Mouse (Mus musculus): ENCODE results near the gene Tmem132d. TPM values are rescaled to one million over a fixed set of nuclear protein-coding genes. Genes with fewer than 3 reads are reported as not detected.
A peak's percentile ranks its signal among the peaks of the same experiment; 100 is the strongest.

Gene Tmem132d
- polyA plus RNA-seq, 1 experiment from 2014 or later = 0.56 TPM

- no peak overlapping the region for H3K9ac ChIP-seq (replicated peaks; ENCODE audit: low read length)
- 90% methylated on average over 3 of the region's 3 CpGs for WGBS
- no peak overlapping the region for H3K4me2 ChIP-seq (ENCODE audit: low read depth, low read length)
- H3K27ac ChIP-seq (replicated peaks; ENCODE audit: low read depth, low read length) = no peak overlapping the region
- DNase-seq (ENCODE audit: low spot score) (no peak), ATAC-seq (replicated peaks; ENCODE audit: insufficient number of reproducible peaks, low FRiP score, low TSS enrichment, low read depth) (no peak)
- no peaks in the 10 kb centered on the region for H3K9me3 ChIP-seq (replicated peaks; ENCODE audit: control insufficient read depth, low read length)
- no peak overlapping the region for H3K4me3 ChIP-seq (ENCODE audit: low read depth, low read length)
- H3K36me3 ChIP-seq (replicated peaks; ENCODE audit: control insufficient read depth, insufficient read depth, low read depth, low read length) = no peaks in the 10 kb centered on the region
- no peaks in the 10 kb centered on the region for H3K27me3 ChIP-seq (ENCODE audit: control insufficient read depth, insufficient read depth, low read length)
- H3K4me1 ChIP-seq (ENCODE audit: control insufficient read depth, insufficient read depth, low read length) = no peaks in the 10 kb centered on the region
Measured at GRCm38 (mm10) chr5:128112518-128112917, 320.4 kb downstream of the Tmem132d start.

GRCm38 (mm10) chr5:128111664-128112063 is 321.2 kb downstream of the Tmem132d start:
- no peak for DNase-seq (ENCODE audit: low spot score)
- ATAC-seq (replicated peaks; ENCODE audit: insufficient number of reproducible peaks, low FRiP score, low TSS enrichment, low read depth) = no peak
- Histone ChIP-seq H3K4me1 (ENCODE audit: control insufficient read depth, insufficient read depth, low read length) (no peaks in the 10 kb centered on the region), H3K36me3 (replicated peaks; ENCODE audit: control insufficient read depth, insufficient read depth, low read depth, low read length) (no peaks in the 10 kb centered on the region), H3K9ac (replicated peaks; ENCODE audit: low read length) (no peak overlapping the region), H3K4me2 (ENCODE audit: low read depth, low read length) (no peak overlapping the region), H3K27ac (replicated peaks; ENCODE audit: low read depth, low read length) (no peak overlapping the region), H3K9me3 (replicated peaks; ENCODE audit: control insufficient read depth, low read length) (no peaks in the 10 kb centered on the region), H3K27me3 (ENCODE audit: control insufficient read depth, insufficient read depth, low read length) (no peaks in the 10 kb centered on the region), H3K4me3 (ENCODE audit: low read depth, low read length) (no peak overlapping the region)
- WGBS = 78% methylated on average over 5 of the region's 5 CpGs

GRCm38 (mm10) chr5:128102556-128102955 is 330.3 kb downstream of the Tmem132d start:
- no peaks in the 10 kb centered on the region for H3K36me3 ChIP-seq (replicated peaks; ENCODE audit: control insufficient read depth, insufficient read depth, low read depth, low read length)

GRCm38 (mm10) chr5:128100331-128100730 is 332.5 kb downstream of the Tmem132d start:
- Histone ChIP-seq H3K36me3 (replicated peaks; ENCODE audit: control insufficient read depth, insufficient read depth, low read depth, low read length) (no peaks in the 10 kb centered on the region), H3K27ac (replicated peaks; ENCODE audit: low read depth, low read length) (no peak overlapping the region), H3K27me3 (ENCODE audit: control insufficient read depth, insufficient read depth, low read length) (no peaks in the 10 kb centered on the region), H3K4me2 (ENCODE audit: low read depth, low read length) (no peak overlapping the region), H3K4me1 (ENCODE audit: control insufficient read depth, insufficient read depth, low read length) (no peaks in the 10 kb centered on the region), H3K9me3 (replicated peaks; ENCODE audit: control insufficient read depth, low read length) (no peaks in the 10 kb centered on the region), H3K4me3 (ENCODE audit: low read depth, low read length) (no peak overlapping the region), H3K9ac (replicated peaks; ENCODE audit: low read length) (no peak overlapping the region)
- WGBS = 87% methylated on average over 5 of the region's 5 CpGs
- ATAC-seq (replicated peaks; ENCODE audit: insufficient number of reproducible peaks, low FRiP score, low TSS enrichment, low read depth) (no peak), DNase-seq (ENCODE audit: low spot score) (no peak)

More at GRCm38 (mm10) chr5:128102556-128102955, 330.3 kb downstream of the Tmem132d start:
- H3K9me3 ChIP-seq (replicated peaks; ENCODE audit: control insufficient read depth, low read length) = no peaks in the 10 kb centered on the region
- DNase-seq (ENCODE audit: low spot score) (no peak), ATAC-seq (replicated peaks; ENCODE audit: insufficient number of reproducible peaks, low FRiP score, low TSS enrichment, low read depth) (no peak)
- H3K4me3 ChIP-seq (ENCODE audit: low read depth, low read length) = no peak overlapping the region
- no peak overlapping the region for H3K4me2 ChIP-seq (ENCODE audit: low read depth, low read length)
- no peak overlapping the region for H3K27ac ChIP-seq (replicated peaks; ENCODE audit: low read depth, low read length)
- H3K27me3 ChIP-seq (ENCODE audit: control insufficient read depth, insufficient read depth, low read length) = no peaks in the 10 kb centered on the region
- H3K4me1 ChIP-seq (ENCODE audit: control insufficient read depth, insufficient read depth, low read length) = no peaks in the 10 kb centered on the region
- WGBS = 86% methylated on average over 8 of the region's 8 CpGs
- H3K9ac ChIP-seq (replicated peaks; ENCODE audit: low read length) = no peak overlapping the region

GRCm38 (mm10) chr5:128099439-128099838 is 333.4 kb downstream of the Tmem132d start:
- no peak overlapping the region for H3K4me2 ChIP-seq (ENCODE audit: low read depth, low read length)
- H3K9me3 ChIP-seq (replicated peaks; ENCODE audit: control insufficient read depth, low read length) = no peaks in the 10 kb centered on the region
- no peak overlapping the region for H3K4me3 ChIP-seq (ENCODE audit: low read depth, low read length)
- ATAC-seq (replicated peaks; ENCODE audit: insufficient number of reproducible peaks, low FRiP score, low TSS enrichment, low read depth) (no peak), DNase-seq (ENCODE audit: low spot score) (no peak)
- WGBS = 89% methylated on average over 2 of the region's 2 CpGs
- H3K36me3 ChIP-seq (replicated peaks; ENCODE audit: control insufficient read depth, insufficient read depth, low read depth, low read length) = no peaks in the 10 kb centered on the region
- H3K9ac ChIP-seq (replicated peaks; ENCODE audit: low read length) = no peak overlapping the region
- H3K27me3 ChIP-seq (ENCODE audit: control insufficient read depth, insufficient read depth, low read length) = no peaks in the 10 kb centered on the region
- H3K27ac ChIP-seq (replicated peaks; ENCODE audit: low read depth, low read length) = no peak overlapping the region
- no peaks in the 10 kb centered on the region for H3K4me1 ChIP-seq (ENCODE audit: control insufficient read depth, insufficient read depth, low read length)

- DNase-seq (ENCODE audit: low spot score) (no peak), ATAC-seq (replicated peaks; ENCODE audit: insufficient number of reproducible peaks, low FRiP score, low TSS enrichment, low read depth) (no peak)
- H3K27me3 ChIP-seq (ENCODE audit: control insufficient read depth, insufficient read depth, low read length) = no peaks in the 10 kb centered on the region
- H3K9ac ChIP-seq (replicated peaks; ENCODE audit: low read length) = no peak overlapping the region
- H3K9me3 ChIP-seq (replicated peaks; ENCODE audit: control insufficient read depth, low read length) = no peaks in the 10 kb centered on the region
- no peak overlapping the region for H3K4me3 ChIP-seq (ENCODE audit: low read depth, low read length)
- no peaks in the 10 kb centered on the region for H3K36me3 ChIP-seq (replicated peaks; ENCODE audit: control insufficient read depth, insufficient read depth, low read depth, low read length)
- no peaks in the 10 kb centered on the region for H3K4me1 ChIP-seq (ENCODE audit: control insufficient read depth, insufficient read depth, low read length)
- 89% methylated on average over 5 of the region's 5 CpGs for WGBS
- H3K27ac ChIP-seq (replicated peaks; ENCODE audit: low read depth, low read length) = no peak overlapping the region
- H3K4me2 ChIP-seq (ENCODE audit: low read depth, low read length) = no peak overlapping the region
Measured at GRCm38 (mm10) chr5:128090578-128090977, 342.3 kb downstream of the Tmem132d start.

GRCm38 (mm10) chr5:128075456-128075855 is 357.4 kb downstream of the Tmem132d start:
- Histone ChIP-seq H3K27me3 (ENCODE audit: control insufficient read depth, insufficient read depth, low read length) (no peaks in the 10 kb centered on the region), H3K4me1 (ENCODE audit: control insufficient read depth, insufficient read depth, low read length) (no peaks in the 10 kb centered on the region), H3K4me2 (ENCODE audit: low read depth, low read length) (no peak overlapping the region), H3K4me3 (ENCODE audit: low read depth, low read length) (no peak overlapping the region), H3K9ac (replicated peaks; ENCODE audit: low read length) (no peak overlapping the region), H3K36me3 (replicated peaks; ENCODE audit: control insufficient read depth, insufficient read depth, low read depth, low read length) (no peaks in the 10 kb centered on the region), H3K27ac (replicated peaks; ENCODE audit: low read depth, low read length) (no peak overlapping the region), H3K9me3 (replicated peaks; ENCODE audit: control insufficient read depth, low read length) (no peaks in the 10 kb centered on the region)
- no peak for ATAC-seq (replicated peaks; ENCODE audit: insufficient number of reproducible peaks, low FRiP score, low TSS enrichment, low read depth)
- WGBS = 78% methylated on average over 5 of the region's 5 CpGs
- DNase-seq (ENCODE audit: low spot score) = no peak

- H3K27me3 ChIP-seq (ENCODE audit: control insufficient read depth, insufficient read depth, low read length) = no peaks in the 10 kb centered on the region
- H3K9me3 ChIP-seq (replicated peaks; ENCODE audit: control insufficient read depth, low read length) = no peaks in the 10 kb centered on the region
- H3K27ac ChIP-seq (replicated peaks; ENCODE audit: low read depth, low read length) = no peak overlapping the region
- no peak overlapping the region for H3K9ac ChIP-seq (replicated peaks; ENCODE audit: low read length)
- H3K4me2 ChIP-seq (ENCODE audit: low read depth, low read length) = no peak overlapping the region
- peak; percentile 65 for DNase-seq (ENCODE audit: low spot score)
- ATAC-seq (replicated peaks; ENCODE audit: insufficient number of reproducible peaks, low FRiP score, low TSS enrichment, low read depth) = no peak
- no peak overlapping the region for H3K4me3 ChIP-seq (ENCODE audit: low read depth, low read length)
- no peaks in the 10 kb centered on the region for H3K36me3 ChIP-seq (replicated peaks; ENCODE audit: control insufficient read depth, insufficient read depth, low read depth, low read length)
- H3K4me1 ChIP-seq (ENCODE audit: control insufficient read depth, insufficient read depth, low read length) = no peaks in the 10 kb centered on the region
- 81% methylated on average over 2 of the region's 2 CpGs for WGBS
Measured at GRCm38 (mm10) chr5:128072616-128073015, 360.3 kb downstream of the Tmem132d start.
